Mouse (Mus musculus) intestine, embryonic 14.5 days (tissue): ENCODE data around the gene Gon7. TPM values are rescaled to one million over a fixed set of nuclear protein-coding genes. Genes with fewer than 3 reads are reported as not detected.

Source experiments
- ATAC-seq: fragments of 200-750 bp; cut with Nextera tagmentation; replicated peaks from 2 replicates; pipeline ENCODE4 v1.8.0; 2017; ENCODE audit warnings: low read depth, moderate number of reproducible peaks, moderate TSS enrichment, moderate library complexity; ENCODE audit not compliant: low FRiP score, low TSS enrichment
- DNase-seq: peaks from one replicate; pipeline ENCODE4 v3.0.0-alpha.2; 2018; ENCODE audit warnings: low spot score
- H3K27ac ChIP-seq: fragments of 300-500 bp; sonication (generic); 2 replicates; pipeline ENCODE4 v1.5.1; 2014; ENCODE audit warnings: low read depth, mild to moderate bottlenecking, control low read depth
- H3K27me3 ChIP-seq: fragments of 300-500 bp; sonication (generic); replicated peaks from 2 replicates; pipeline ENCODE4 v1.6.1; 2014; ENCODE audit warnings: low read length, control low read depth; ENCODE audit not compliant: control insufficient read depth, insufficient read depth
- H3K36me3 ChIP-seq: fragments of 300-500 bp; sonication (generic); 2 replicates; pipeline ENCODE4 v1.6.1; 2014; ENCODE audit warnings: low read length, control low read depth; ENCODE audit not compliant: control insufficient read depth, insufficient read depth
- H3K4me1 ChIP-seq: fragments of 300-500 bp; sonication (generic); replicated peaks from 2 replicates; pipeline ENCODE4 v1.6.1; 2014; ENCODE audit warnings: low read length, control low read depth, mixed read lengths; ENCODE audit not compliant: control insufficient read depth, insufficient read depth
- H3K4me2 ChIP-seq: fragments of 300-500 bp; sonication (generic); 2 replicates; pipeline ENCODE4 v1.6.1; 2014; ENCODE audit warnings: low read length
- H3K4me3 ChIP-seq: fragments of 300-500 bp; sonication (generic); 2 replicates; pipeline ENCODE4 v1.5.1; 2014; ENCODE audit warnings: low read depth, low read length, control low read depth, mixed read lengths
- H3K9ac ChIP-seq: fragments of 300-500 bp; sonication (generic); 2 replicates; pipeline ENCODE4 v1.6.1; 2014; ENCODE audit warnings: mild to moderate bottlenecking, low read length
- H3K9me3 ChIP-seq: fragments of 300-500 bp; sonication (generic); 2 replicates; pipeline ENCODE4 v1.6.1; 2016; ENCODE audit warnings: low read length, control low read depth; ENCODE audit not compliant: control insufficient read depth
- WGBS: fragments of 180-500 bp; shearing (Covaris S2); extraction: QIAGEN DNeasy Blood & Tissue Kit; methylation state at CpG from one replicate; pipeline ENCODE4 v1.1.7; 2014; 5-methylcytosine and 5-hydroxymethylcytosine counted together
- polyA plus RNA-seq: library from polyadenylated mRNA; unstranded; fragments of >200 nt; fragmentation: Nextera tagmentation; extraction: Ambion mirVana; gene quantifications from 2 replicates; pipeline ENCODE4 v1.2.1, GENCODE M21; 2014

Gon7 gene
- polyA plus RNA-seq, 1 experiment from 2014 or later = 26.5 TPM

- H3K36me3 ChIP-seq = peaks cover 5% of the 10 kb centered on the region; the same call in 1 of the 2 replicates
- no peak for DNase-seq
- no peak for ATAC-seq
- H3K9ac ChIP-seq = no peak overlapping the region
- H3K4me3 ChIP-seq = peak overlapping the region; percentile 83
- H3K27me3 ChIP-seq = no peaks in the 10 kb centered on the region
- no peaks in the 10 kb centered on the region for H3K9me3 ChIP-seq
- H3K4me1 ChIP-seq = peaks cover 10% of the 10 kb centered on the region; the same call in 1 of the 2 replicates
- peak overlapping the region; percentile 74 for H3K4me2 ChIP-seq
- 80% methylated on average over 7 of the region's 7 CpGs for whole genome bisulfite sequencing
- no peak overlapping the region for H3K27ac ChIP-seq
These were observed 1.3 kb downstream of the Gon7 start for GRCm38 (mm10) chr12:102756304-102756703.

- Histone ChIP-seq H3K4me3 (no peak overlapping the region), H3K4me2 (no peak overlapping the region), H3K36me3 (peaks cover 28% of the 10 kb centered on the region), H3K9ac (no peak overlapping the region), H3K27ac (no peak overlapping the region), H3K4me1 (peaks cover 9% of the 10 kb centered on the region), H3K27me3 (no peaks in the 10 kb centered on the region), H3K9me3 (no peaks in the 10 kb centered on the region)
- WGBS = 85% methylated on average over 3 of the region's 3 CpGs
- DNase-seq (no peak), ATAC-seq (no peak)
These were observed 9.3 kb downstream of the Gon7 start for GRCm38 (mm10) chr12:102748256-102748655.

- Histone ChIP-seq H3K9ac (no peak overlapping the region), H3K27me3 (no peaks in the 10 kb centered on the region), H3K27ac (no peak overlapping the region), H3K36me3 (peaks cover 28% of the 10 kb centered on the region), H3K4me2 (peak overlapping the region; percentile 75), H3K9me3 (no peaks in the 10 kb centered on the region), H3K4me3 (peak overlapping the region; percentile 72; the same call in 1 of the 2 replicates), H3K4me1 (peaks cover 14% of the 10 kb centered on the region)
- ATAC-seq (no peak), DNase-seq (no peak)
- 60% methylated on average over 6 of the region's 6 CpGs for WGBS
These were observed 12.8 kb downstream of the Gon7 start for GRCm38 (mm10) chr12:102744839-102745238.

- H3K4me3 ChIP-seq = peak within 1 kb of the TSS; percentile 72
- peaks cover 24% of the 10 kb centered on the region for H3K36me3 ChIP-seq
- H3K4me2 ChIP-seq = peak within 1 kb of the TSS; percentile 75
- ATAC-seq (peak; percentile 94), DNase-seq (peak; percentile 92)
- no peaks in the 10 kb centered on the region for H3K9me3 ChIP-seq
- under 1% methylated on average over 61 of the region's 63 CpGs for WGBS
- H3K9ac ChIP-seq = peak within 1 kb of the TSS; percentile 76
- peak within 1 kb of the TSS; percentile 78 for H3K27ac ChIP-seq
- H3K4me1 ChIP-seq = peaks cover 14% of the 10 kb centered on the region
- H3K27me3 ChIP-seq = no peaks in the 10 kb centered on the region
These were observed 13.7 kb downstream of the Gon7 start, which contains the start of the genes Moap1 and Tmem251 for GRCm38 (mm10) chr12:102743589-102744574. TSS of gene Moap1 (minus strand) at chr12:102743661. TSS of gene Tmem251 (plus strand) at chr12:102743762.

GRCm38 (mm10) chr12:102743036-102743588, 14.5 kb downstream of the Gon7 start:
- Histone ChIP-seq H3K27ac (peak overlapping the region; percentile 78), H3K4me1 (peaks cover 14% of the 10 kb centered on the region), H3K9me3 (no peaks in the 10 kb centered on the region), H3K4me2 (peak overlapping the region; percentile 75), H3K4me3 (peak overlapping the region; percentile 72), H3K27me3 (no peaks in the 10 kb centered on the region), H3K9ac (peak overlapping the region; percentile 76), H3K36me3 (peaks cover 19% of the 10 kb centered on the region)
- no peak for DNase-seq
- under 1% methylated on average over 33 of the region's 33 CpGs for WGBS
- ATAC-seq = peak; percentile 26

GRCm38 (mm10) chr12:102742056-102742455, 15.5 kb downstream of the Gon7 start:
- DNase-seq = no peak
- Histone ChIP-seq H3K4me2 (no peak overlapping the region), H3K4me3 (no peak overlapping the region), H3K9me3 (no peaks in the 10 kb centered on the region), H3K36me3 (peaks cover 15% of the 10 kb centered on the region; the same call in 1 of the 2 replicates), H3K4me1 (peaks cover 14% of the 10 kb centered on the region), H3K27ac (no peak overlapping the region), H3K27me3 (no peaks in the 10 kb centered on the region), H3K9ac (no peak overlapping the region)
- WGBS = 73% methylated on average over 7 of the region's 7 CpGs
- ATAC-seq = no peak

GRCm38 (mm10) chr12:102740285-102740684, 17.3 kb downstream of the Gon7 start:
- 60% methylated on average over 3 of the region's 3 CpGs for WGBS
- ATAC-seq (no peak), DNase-seq (no peak)

GRCm38 (mm10) chr12:102739096-102739495, 18.5 kb downstream of the Gon7 start:
- peaks cover 5% of the 10 kb centered on the region; the same call in 1 of the 2 replicates for H3K4me1 ChIP-seq
- no peaks in the 10 kb centered on the region for H3K27me3 ChIP-seq
- DNase-seq (no peak), ATAC-seq (no peak)
- no peak overlapping the region for H3K4me3 ChIP-seq
- H3K36me3 ChIP-seq = no peaks in the 10 kb centered on the region
- H3K9me3 ChIP-seq = no peaks in the 10 kb centered on the region
- H3K9ac ChIP-seq = no peak overlapping the region
- H3K27ac ChIP-seq = no peak overlapping the region
- WGBS = 73% methylated on average over 5 of the region's 5 CpGs
- no peak overlapping the region for H3K4me2 ChIP-seq

More at GRCm38 (mm10) chr12:102740285-102740684, 17.3 kb downstream of the Gon7 start:
- Histone ChIP-seq H3K9ac (no peak overlapping the region), H3K4me1 (peaks cover 14% of the 10 kb centered on the region), H3K36me3 (no peaks in the 10 kb centered on the region), H3K27me3 (no peaks in the 10 kb centered on the region), H3K27ac (no peak overlapping the region), H3K4me2 (no peak overlapping the region), H3K4me3 (no peak overlapping the region), H3K9me3 (no peaks in the 10 kb centered on the region)
